In genomic region chr8:120847279-120847678, GRCm38 (mm10) we compare ENCODE assay signal across 10 mouse cellular contexts.
DNase-seq lines count a peak whose midpoint lies in the region; ATAC-seq lines count a peak whose summit lies in the region.
"Had no signal": no experiment of that assay in that cellular context is flagged by ENCODE, and none has a peak within 500 bp of the region (broad histone marks: within the 10 kb centered on the region; RNA-seq: fewer than 3 reads in every experiment).

No protein-coding gene starts in this region.

- no peak for DNase-seq in heart, embryonic 10.5 days (ENCODE audit: low spot score)
- DNase-seq in heart, postnatal 36 days: no peak
- peak; percentile 58 for DNase-seq in lung, postnatal 10 days
- no peak for DNase-seq in lung, postnatal 36 days
- DNase-seq in embryonic facial prominence, embryonic 14.5 days (ENCODE audit: low spot score): peak; percentile 77
- DNase-seq in kidney, postnatal 4 days: peak; percentile 50 to 61
- DNase-seq in gastrocnemius, postnatal 36 days: no peak
- DNase-seq in ovary, postnatal 36 days (ENCODE audit: low spot score): no peak
- DNase-seq: cerebellum, adult 18-20 months; retina, postnatal 1 day had no signal

- H3K9me3 ChIP-seq in heart, embryonic 10.5 days: no peaks in the 10 kb centered on the region
- no peaks in the 10 kb centered on the region for H3K9me3 ChIP-seq in embryonic facial prominence, embryonic 14.5 days (ENCODE audit: control insufficient read depth, low read length)

- H3K36me3 ChIP-seq in heart, embryonic 10.5 days: no peaks in the 10 kb centered on the region
- H3K36me3 ChIP-seq in embryonic facial prominence, embryonic 14.5 days (ENCODE audit: control insufficient read depth, insufficient read depth, low read length): no peaks in the 10 kb centered on the region

- peak; percentile 47; the same call in 1 of the 2 replicates for ATAC-seq in embryonic facial prominence, embryonic 14.5 days (ENCODE audit: low read depth)

- peaks cover 21% of the 10 kb centered on the region for H3K4me1 ChIP-seq in heart, embryonic 10.5 days
- peaks cover 8% of the 10 kb centered on the region; the same call in 1 of the 2 replicates for H3K4me1 ChIP-seq in embryonic facial prominence, embryonic 14.5 days (ENCODE audit: control insufficient read depth, insufficient read depth, low read length)

- WGBS in heart, embryonic 10.5 days: 28% methylated on average over 4 of the region's 4 CpGs
- WGBS in embryonic facial prominence, embryonic 14.5 days: 9% methylated on average over 4 of the region's 4 CpGs

- peak overlapping the region; percentile 0; the same call in 1 of the 2 replicates for H3K27ac ChIP-seq in heart, embryonic 10.5 days
- no peak overlapping the region for H3K27ac ChIP-seq in embryonic facial prominence, embryonic 14.5 days (replicated peaks; ENCODE audit: low read depth, low read length)

- no peak overlapping the region for H3K4me2 ChIP-seq in embryonic facial prominence, embryonic 14.5 days (ENCODE audit: low read depth, low read length)

- no peak overlapping the region for H3K4me3 ChIP-seq in heart, embryonic 10.5 days
- no peak overlapping the region for H3K4me3 ChIP-seq in embryonic facial prominence, embryonic 14.5 days (ENCODE audit: low read depth, low read length)

- H3K9ac ChIP-seq in embryonic facial prominence, embryonic 14.5 days (ENCODE audit: low read depth, low read length): no peak overlapping the region

- peaks cover 76% of the 10 kb centered on the region for H3K27me3 ChIP-seq in heart, embryonic 10.5 days (ENCODE audit: insufficient read depth, poor library complexity, severe bottlenecking)
- peaks cover 10% of the 10 kb centered on the region; the same call in 1 of the 2 replicates for H3K27me3 ChIP-seq in embryonic facial prominence, embryonic 14.5 days (replicated peaks; ENCODE audit: control insufficient read depth, insufficient read depth, low read length)

- intact Hi-C loops in heart, postnatal 36 days (cut with DNase I): no loop called here
- intact Hi-C loops in gastrocnemius, postnatal 36 days (cut with DNase I): no loop called here

Comparison
In these comparisons a context has a peak if more than half of its experiments do, and no peak if none do; other contexts are left out.
1. DNase-seq: peak in lung, postnatal 10 days (single experiment), embryonic facial prominence, embryonic 14.5 days (single experiment) and kidney, postnatal 4 days (2 of 2); none in heart, embryonic 10.5 days (single experiment), heart, postnatal 36 days (0 of 2), lung, postnatal 36 days (single experiment), gastrocnemius, postnatal 36 days (0 of 2) and ovary, postnatal 36 days (single experiment).